Mouse (Mus musculus) testis, adult 2 months (tissue): Measurements from ENCODE around the gene Aqr. TPM values are rescaled to one million over a fixed set of nuclear protein-coding genes. Genes with fewer than 3 reads are reported as not detected.
A peak's percentile ranks its signal among the peaks of the same experiment; 100 is the strongest.

ENCODE experiments used
- H3K27ac ChIP-seq: fragments of 200-500 bp; 2 replicates; pipeline ENCODE4 v1.5.1; 2012; ENCODE audit warnings: low read depth, low read length; ENCODE audit not compliant: control insufficient read depth, insufficient read depth
- H3K27me3 ChIP-seq: fragments of 200-500 bp; 2 replicates; pipeline ENCODE4 v1.6.1; 2012; ENCODE audit warnings: mild to moderate bottlenecking, low read length, moderate library complexity; ENCODE audit not compliant: control insufficient read depth, insufficient read depth
- H3K36me3 ChIP-seq: fragments of 200-500 bp; 2 replicates; pipeline ENCODE4 v1.6.1; 2012; ENCODE audit warnings: mild to moderate bottlenecking, low read length; ENCODE audit not compliant: control insufficient read depth, insufficient read depth
- H3K4me1 ChIP-seq: fragments of 200-500 bp; 2 replicates; pipeline ENCODE4 v1.6.1; 2012; ENCODE audit warnings: low read length; ENCODE audit not compliant: control insufficient read depth, insufficient read depth
- H3K4me3 ChIP-seq: fragments of 200-500 bp; 2 replicates; pipeline ENCODE4 v1.5.1; 2012; ENCODE audit warnings: low read depth, mild to moderate bottlenecking, low read length, moderate library complexity, mixed read lengths; ENCODE audit not compliant: control insufficient read depth
- CTCF ChIP-seq: fragments of 200-500 bp; IDR thresholded peaks from 2 replicates; pipeline ENCODE4 v1.5.1; 2012; ENCODE audit warnings: low read depth, mild to moderate bottlenecking, inconsistent platforms, low read length, moderate library complexity; ENCODE audit not compliant: control insufficient read depth, insufficient read depth, insufficient replicate concordance
- POLR2A ChIP-seq: fragments of 200-500 bp; IDR thresholded peaks from 2 replicates; pipeline ENCODE4 v1.6.1; 2012; ENCODE audit warnings: low read depth, mild to moderate bottlenecking, inconsistent platforms, low read length, moderate library complexity; ENCODE audit not compliant: control insufficient read depth
- polyA plus RNA-seq: library from polyadenylated mRNA; depleted of rRNA; stranded (reverse); fragments of >200 nt; gene quantifications from 2 replicates; pipeline ENCODE4 v1.2.3, GENCODE M21; 2012

Aqr gene
- polyA plus RNA-seq, 1 experiment: 14.5 TPM

DNA sequence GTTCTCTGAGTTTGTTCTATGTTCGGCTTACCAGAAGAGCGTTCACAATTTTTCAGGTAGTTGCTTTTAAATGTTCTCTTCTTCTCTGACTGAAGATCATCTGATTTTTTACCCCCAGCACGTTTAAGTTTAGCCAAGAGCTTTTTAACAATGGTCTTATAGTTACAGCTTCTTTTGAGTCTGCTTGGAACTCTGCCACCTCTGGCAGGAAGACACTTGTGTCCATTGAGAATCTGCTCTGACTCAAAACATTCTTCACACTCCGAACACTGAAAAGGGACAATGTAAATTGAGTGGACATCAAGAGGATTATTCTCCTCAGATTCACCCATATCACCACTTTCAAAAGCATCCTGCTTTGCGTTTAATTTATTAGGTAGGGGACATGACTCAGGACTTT is 9.6 kb upstream of the Aqr start:
- Histone ChIP-seq H3K4me1 (peaks cover 3% of the 10 kb centered on the region), H3K36me3 (no peaks in the 10 kb centered on the region; the same call in 1 of the 2 replicates), H3K27ac (no peak overlapping the region), H3K27me3 (no peaks in the 10 kb centered on the region), H3K4me3 (no peak overlapping the region)
- TF ChIP-seq CTCF: no peak
- no peak for TF ChIP-seq POLR2A

DNA sequence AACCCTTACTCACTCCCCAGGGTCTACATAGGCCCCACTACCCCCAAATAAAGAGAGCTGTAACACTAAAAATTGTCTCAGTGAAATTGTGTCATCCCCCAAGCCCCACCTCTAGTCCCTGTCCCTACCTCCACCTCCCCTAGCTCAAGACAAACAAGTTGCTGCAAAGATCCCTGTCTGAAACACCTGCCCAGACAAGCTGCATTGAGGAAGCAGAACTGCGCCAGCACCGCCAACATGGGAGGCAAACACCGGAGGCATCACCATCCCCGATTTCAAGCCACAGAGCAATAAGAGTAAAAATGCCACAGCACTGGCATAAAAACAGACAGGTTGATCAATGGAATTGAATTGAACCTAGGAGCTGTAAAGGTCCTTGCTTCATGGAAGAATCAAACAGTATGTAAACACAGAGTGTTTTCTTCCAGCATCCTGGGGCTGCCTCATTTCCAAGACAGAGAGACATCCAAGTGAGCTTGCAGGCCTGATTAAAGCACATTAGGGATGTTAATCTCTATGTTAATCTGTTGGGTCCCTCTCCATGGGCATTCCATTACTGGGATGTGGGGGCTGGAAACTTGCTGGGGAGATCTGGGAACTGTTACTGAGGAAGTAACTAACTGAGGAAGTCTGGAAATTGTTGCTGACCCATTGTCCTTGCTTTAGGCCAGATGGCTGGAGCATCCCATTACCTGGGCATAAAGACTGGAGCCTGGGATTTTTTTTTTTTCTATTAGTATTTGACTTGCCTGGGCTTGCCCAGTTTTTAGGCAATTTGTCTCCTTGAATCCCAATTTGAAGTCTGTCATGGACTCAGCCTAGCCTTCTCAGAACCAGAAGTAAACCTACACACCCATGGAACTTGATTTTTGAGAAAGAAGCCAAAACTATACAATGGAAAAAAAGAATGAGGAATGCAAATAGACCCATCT is 8.8 kb downstream of the Aqr start:
- Histone ChIP-seq H3K36me3 (no peaks in the 10 kb centered on the region), H3K4me3 (no peak overlapping the region), H3K27ac (no peak overlapping the region), H3K4me1 (0 out of 2 replicates have a peak, but pooled peaks cover 2% of the 10 kb centered on the region), H3K27me3 (no peaks in the 10 kb centered on the region)
- no peak for TF ChIP-seq POLR2A
- TF ChIP-seq CTCF: no peak

DNA sequence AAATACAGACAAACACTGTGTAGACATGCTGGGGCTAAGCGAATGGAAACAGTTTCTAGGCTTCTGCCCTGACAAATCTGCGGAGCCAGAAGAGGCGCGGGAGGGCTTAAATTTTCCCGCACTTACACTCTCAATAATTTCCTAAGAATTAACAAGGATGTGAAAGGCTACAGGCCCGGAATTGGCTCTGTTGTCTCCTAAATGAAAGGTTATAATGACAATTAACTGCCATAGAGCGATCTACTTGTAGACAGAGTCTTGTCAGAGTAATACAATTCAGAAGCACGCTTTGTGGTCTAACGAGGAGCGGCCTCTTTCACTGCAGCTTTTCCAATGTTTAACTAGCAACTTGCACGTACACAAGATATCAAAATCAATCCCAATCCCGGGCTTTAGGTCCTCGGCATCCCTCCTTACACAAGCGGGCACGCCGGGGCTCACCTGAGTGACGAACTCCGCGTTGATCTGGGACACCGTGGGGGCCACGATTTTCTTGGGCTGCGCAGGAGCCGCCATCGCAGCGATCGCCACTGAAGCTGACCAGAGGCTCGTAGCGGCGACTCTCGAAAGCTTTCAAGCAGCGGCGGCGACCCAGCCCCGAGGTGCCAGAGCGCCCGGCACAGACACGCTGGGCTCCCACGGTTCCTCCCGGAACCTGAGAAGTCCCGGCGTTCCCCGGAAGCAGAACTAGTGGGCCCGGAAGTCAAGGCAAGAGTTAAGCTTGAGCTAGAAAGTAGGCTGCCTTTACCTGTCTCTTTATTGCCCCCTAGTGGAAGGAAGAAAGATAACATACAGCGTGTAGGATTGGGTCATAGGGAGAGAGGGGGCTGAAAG is 12.0 kb downstream of the Aqr start:
- Histone ChIP-seq H3K4me1 (0 out of 2 replicates have a peak, but pooled peaks cover 2% of the 10 kb centered on the region), H3K4me3 (peak overlapping the region; percentile 100), H3K36me3 (no peaks in the 10 kb centered on the region), H3K27ac (peak overlapping the region; percentile 73), H3K27me3 (no peaks in the 10 kb centered on the region)
- TF ChIP-seq CTCF: peak; percentile 38; the same call in 1 of the 2 replicates
- peak; percentile 86 for TF ChIP-seq POLR2A

DNA sequence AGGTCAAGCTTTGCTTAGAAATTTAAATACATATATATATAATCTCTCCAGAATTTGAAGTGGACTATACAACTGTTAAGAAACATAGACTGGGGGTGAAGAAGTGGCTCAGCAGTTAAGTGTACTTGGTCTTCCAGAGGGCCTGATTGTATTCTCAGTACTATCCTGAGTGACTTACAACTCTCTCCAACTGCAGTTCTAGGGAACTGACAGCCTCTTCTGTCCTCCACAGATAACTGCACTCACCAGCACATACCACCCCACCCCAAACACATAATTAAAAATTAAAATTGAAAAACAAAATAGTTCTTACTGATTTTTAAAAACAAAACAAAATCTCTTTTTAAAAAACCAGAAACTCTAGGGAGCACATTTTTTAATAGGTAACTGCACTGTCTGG is 13.6 kb downstream of the Aqr start:
- Histone ChIP-seq H3K27me3 (no peaks in the 10 kb centered on the region), H3K27ac (no peak overlapping the region), H3K36me3 (no peaks in the 10 kb centered on the region), H3K4me3 (no peak overlapping the region), H3K4me1 (0 out of 2 replicates have a peak, but pooled peaks cover 2% of the 10 kb centered on the region)
- TF ChIP-seq POLR2A (no peak), CTCF (no peak)

DNA sequence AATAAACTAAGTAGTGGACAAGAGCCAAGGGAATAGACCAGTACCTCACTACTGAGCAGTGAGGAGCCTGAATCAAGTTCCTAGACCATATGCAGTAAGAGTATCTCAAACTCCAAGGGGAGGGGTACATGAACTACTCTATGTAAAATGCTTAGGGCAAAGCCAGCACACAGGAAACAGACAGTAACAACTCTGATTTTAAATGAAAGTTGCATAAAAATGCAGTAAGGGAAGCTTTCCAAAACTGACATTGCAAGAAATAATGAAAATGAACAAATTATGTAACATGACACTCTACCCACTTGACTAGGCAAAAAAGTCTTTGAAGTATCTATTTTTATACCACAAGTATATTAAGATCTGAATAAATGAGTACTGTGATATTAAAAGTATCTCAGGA is 19.0 kb downstream of the Aqr start:
- Histone ChIP-seq H3K27me3 (no peaks in the 10 kb centered on the region), H3K27ac (no peak overlapping the region), H3K36me3 (peaks cover 1% of the 10 kb centered on the region; the same call in 1 of the 2 replicates), H3K4me3 (no peak overlapping the region), H3K4me1 (no peaks in the 10 kb centered on the region)
- TF ChIP-seq POLR2A (no peak), CTCF (no peak)

DNA sequence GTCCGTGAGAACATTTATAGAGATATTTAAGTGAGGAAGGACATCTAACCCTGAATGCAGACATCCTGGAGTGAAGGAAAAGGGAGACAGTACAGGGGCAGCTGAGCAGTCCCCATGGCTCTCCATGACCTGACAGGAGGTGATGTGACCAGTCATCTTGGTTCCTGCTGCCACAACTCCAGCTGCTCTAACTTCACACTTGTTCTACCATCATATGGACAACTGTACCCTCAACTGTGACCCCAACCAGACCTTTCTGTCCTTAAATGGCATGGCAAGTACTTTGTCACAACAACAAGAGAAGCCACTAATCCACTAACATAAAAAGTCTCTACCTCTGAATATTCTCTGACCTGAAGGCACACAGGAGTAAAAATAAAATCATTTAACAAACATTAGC is 24.8 kb downstream of the Aqr start:
- no peak for TF ChIP-seq POLR2A
- no peak for TF ChIP-seq CTCF

DNA sequence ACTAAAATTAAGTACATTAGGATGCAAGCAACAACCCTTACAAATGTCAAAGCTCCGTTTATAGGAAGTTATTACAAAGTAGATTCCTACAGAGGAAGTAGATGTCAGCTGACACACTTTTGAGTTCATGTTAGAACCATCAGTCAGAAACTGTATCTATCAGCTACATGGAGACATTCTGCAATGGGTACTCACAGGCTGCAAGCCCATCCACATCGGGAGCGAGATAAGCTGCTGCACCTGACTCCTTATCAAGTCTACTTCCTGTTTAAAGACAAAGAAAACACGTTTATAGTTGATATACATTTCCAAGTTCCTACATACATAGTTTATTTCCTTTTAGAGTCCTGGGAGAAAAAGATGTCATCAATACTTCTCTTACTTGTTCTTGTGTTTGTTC is 29.5 kb downstream of the Aqr start:
- Histone ChIP-seq H3K27ac (no peak overlapping the region), H3K4me3 (no peak overlapping the region), H3K4me1 (no peaks in the 10 kb centered on the region), H3K36me3 (no peaks in the 10 kb centered on the region; the same call in 1 of the 2 replicates), H3K27me3 (no peaks in the 10 kb centered on the region)
- no peak for TF ChIP-seq POLR2A
- no peak for TF ChIP-seq CTCF

More for the DNA sequence above, 24.8 kb downstream of the Aqr start:
- Histone ChIP-seq H3K4me1 (no peaks in the 10 kb centered on the region), H3K4me3 (no peak overlapping the region), H3K27me3 (no peaks in the 10 kb centered on the region), H3K27ac (no peak overlapping the region), H3K36me3 (peaks cover 1% of the 10 kb centered on the region; the same call in 1 of the 2 replicates)
